Mouse (Mus musculus) bone marrow macrophage, adult 2 months (primary cell): Measurements from ENCODE around the gene Il9r.

Source experiments
- CTCF ChIP-seq: IDR thresholded peaks from 2 replicates; pipeline ENCODE4 v1.5.1; 2012; ENCODE audit warnings: low read depth, mild to moderate bottlenecking, low read length, moderate library complexity
- POLR2A ChIP-seq: IDR thresholded peaks from 2 replicates; pipeline ENCODE4 v1.6.1; 2012; ENCODE audit warnings: mild to moderate bottlenecking, low read depth, low read length, borderline replicate concordance

GRCm38 (mm10) chr11:32236712-32237410, 36.8 kb upstream of the Il9r start:
- TF ChIP-seq CTCF (peak; percentile 90), POLR2A (no peak)
